Mouse (Mus musculus): ENCODE data around the gene Sema4b. TPM values are rescaled to one million over a fixed set of nuclear protein-coding genes. Genes with fewer than 3 reads are reported as not detected.

The Sema4b gene
- total and polyA plus RNA-seq, 3 experiments = 1.5 to 9.4 (median 6.7) TPM

DNA sequence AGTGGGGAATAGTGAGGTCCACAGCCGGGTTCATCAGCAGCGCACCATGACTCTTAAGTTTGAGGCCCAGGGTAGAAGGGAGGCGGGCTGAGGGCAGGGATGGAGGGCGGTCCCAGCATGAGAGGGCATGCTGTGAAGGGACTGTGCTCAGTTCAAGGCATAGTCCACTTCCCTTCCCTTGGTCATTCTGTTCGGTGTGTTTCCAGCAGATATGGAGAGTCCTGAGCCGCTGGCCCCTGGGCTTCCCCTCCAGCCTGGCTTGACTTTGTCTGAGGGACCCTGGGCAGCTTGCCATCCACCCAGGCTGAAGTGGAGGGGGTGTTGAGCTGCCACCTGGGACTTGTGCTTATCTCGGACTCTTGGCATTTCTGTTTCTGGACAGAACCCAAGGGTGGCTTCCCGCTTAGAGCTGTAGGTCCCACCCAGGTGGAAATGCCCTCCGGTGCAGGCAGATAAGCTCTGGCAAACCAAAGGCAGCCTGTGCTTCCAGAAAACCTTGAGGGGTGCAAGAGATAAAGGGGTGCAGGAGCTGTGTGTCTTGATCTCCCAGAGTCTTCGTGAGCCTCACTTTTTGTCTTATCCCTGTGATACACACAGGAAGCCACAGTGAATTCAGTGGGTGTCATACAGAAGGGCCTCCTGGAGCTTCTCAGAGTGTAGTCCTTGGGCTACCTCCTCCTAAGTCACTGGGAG is 22.2 kb downstream of the Sema4b start:
- Histone ChIP-seq H3K4me3 (replicated peaks in 1 of 3; ENCODE audit: low read depth in 2 of 3, low read length in 2 of 3, poor library complexity in 1 of 3) (peak overlapping the region in 1 of 3 experiments; percentile 21), H3K36me3 (replicated peaks in 1 of 2; ENCODE audit: control insufficient read depth in 1 of 2, insufficient read depth in 1 of 2, low read length in 1 of 2) (peaks cover 10% of the 10 kb centered on the region in 2 experiments), H3K4me1 (ENCODE audit: control insufficient read depth in 1 of 2, insufficient read depth in 2 of 2) (peaks cover 61 to 95% of the 10 kb centered on the region in 2 experiments), H3K9ac (ENCODE audit: insufficient read depth, low read depth) (peak overlapping the region; percentile 78), H3K27me3 (replicated peaks) (no peaks in the 10 kb centered on the region), H3K27ac (ENCODE audit: insufficient read depth, low read depth) (peak overlapping the region; percentile 90), H3K79me2 (replicated peaks; ENCODE audit: control insufficient read depth, extremely low read depth, insufficient read depth, poor library complexity, severe bottlenecking) (peaks cover 52% of the 10 kb centered on the region), H3K4me2 (ENCODE audit: insufficient read depth, low read depth, poor library complexity, severe bottlenecking) (peak overlapping the region; percentile 66), H3K9me3 (replicated peaks; ENCODE audit: low read length) (no peaks in the 10 kb centered on the region)
- in situ Hi-C loops (cut with MboI; ENCODE audit: low pct_ligation_motif_present, low pct_unique_long_range_greater_than_20kb, low sequenced_read_pairs) (no loop called here), dilution Hi-C loops (cut with MboI; ENCODE audit: extremely low pct_ligation_motif_present, extremely low pct_unique_long_range_greater_than_20kb, low sequenced_read_pairs) (no loop called here)
- TF ChIP-seq UBTF (IDR thresholded peaks at IDR 0.05; ENCODE audit: low read depth, low read length) (peak; percentile 54), TBP (conservative IDR thresholded peaks at IDR 0.05; ENCODE audit: low read depth, low read length) (0 out of 2 replicates have a peak, but pooled peaks have one; percentile 18), POLR2A (IDR thresholded peaks at IDR 0.05; ENCODE audit: low read depth, low read length) (peak; percentile 37; the same call in 1 of the 2 replicates), CHD2 (IDR thresholded peaks at IDR 0.05; ENCODE audit: low read length) (no peak), MEF2A (IDR thresholded peaks at IDR 0.05; ENCODE audit: borderline replicate concordance, low read depth, low read length) (no peak), USF2 (conservative IDR thresholded peaks at IDR 0.05; ENCODE audit: low read depth, low read length) (no peak), MXI1 (IDR thresholded peaks at IDR 0.05; ENCODE audit: low read depth, low read length) (0 out of 2 replicates have a peak, but pooled peaks have one; percentile 8), CHD1 (IDR thresholded peaks at IDR 0.05; ENCODE audit: low read depth, low read length) (no peak)
- DNase-seq (ENCODE audit: extremely low read depth) = no peak

GRCm38 (mm10) chr7:80209669-80210068 is 23.0 kb downstream of the Sema4b start:
- in situ Hi-C loops (cut with MboI; ENCODE audit: low pct_ligation_motif_present, low pct_unique_long_range_greater_than_20kb, low sequenced_read_pairs) = loop anchor here (5.0 kb wide), 1 partner anchor 67 kb away; no protein-coding TSS in a partner anchor
- DNase-seq (ENCODE audit: extremely low read depth) = peak; percentile 95
- Histone ChIP-seq H3K79me2 (replicated peaks; ENCODE audit: control insufficient read depth, extremely low read depth, insufficient read depth, poor library complexity, severe bottlenecking) (peaks cover 45% of the 10 kb centered on the region), H3K9me3 (replicated peaks; ENCODE audit: low read length) (no peaks in the 10 kb centered on the region), H3K27me3 (replicated peaks) (no peaks in the 10 kb centered on the region), H3K4me1 (ENCODE audit: control insufficient read depth in 1 of 2, insufficient read depth in 2 of 2) (peaks cover 59 to 95% of the 10 kb centered on the region in 2 experiments), H3K36me3 (replicated peaks in 1 of 2; ENCODE audit: control insufficient read depth in 1 of 2, insufficient read depth in 1 of 2, low read length in 1 of 2) (peaks cover 10% of the 10 kb centered on the region in 2 experiments), H3K9ac (ENCODE audit: insufficient read depth, low read depth) (peak overlapping the region; percentile 78; the same call in 1 of the 2 replicates), H3K4me3 (replicated peaks in 1 of 3; ENCODE audit: low read depth in 2 of 3, low read length in 2 of 3, poor library complexity in 1 of 3) (no peak overlapping the region), H3K27ac (ENCODE audit: insufficient read depth, low read depth) (peak overlapping the region; percentile 97), H3K4me2 (ENCODE audit: insufficient read depth, low read depth, poor library complexity, severe bottlenecking) (peak overlapping the region; percentile 66)
- dilution Hi-C loops (cut with MboI; ENCODE audit: extremely low pct_ligation_motif_present, extremely low pct_unique_long_range_greater_than_20kb, low sequenced_read_pairs) = no loop called here
- TF ChIP-seq KAT2A (IDR thresholded peaks at IDR 0.05; ENCODE audit: insufficient replicate concordance, low read length) = no peak
- TF ChIP-seq JUN (IDR thresholded peaks at IDR 0.05; ENCODE audit: insufficient read depth, low read depth, low read length) = peak; percentile 74
- no peak for TF ChIP-seq USF2 (conservative IDR thresholded peaks at IDR 0.05; ENCODE audit: low read depth, low read length)
- TF ChIP-seq POLR2A (IDR thresholded peaks at IDR 0.05; ENCODE audit: low read depth, low read length) = peak; percentile 60
- TF ChIP-seq POLR2AphosphoS2 (IDR thresholded peaks at IDR 0.05; ENCODE audit: low read depth, low read length) = no peak
- TF ChIP-seq ETS1 (conservative IDR thresholded peaks at IDR 0.05; ENCODE audit: low read depth, low read length) = peak; percentile 98
- peak; percentile 99 for TF ChIP-seq EP300 (IDR thresholded peaks at IDR 0.05; ENCODE audit: low read length)
- no peak for TF ChIP-seq ZKSCAN1 (IDR thresholded peaks at IDR 0.05; ENCODE audit: borderline replicate concordance, low read depth, low read length)
- no peak for TF ChIP-seq ZC3H11A (IDR thresholded peaks at IDR 0.05; ENCODE audit: low read depth, low read length)
- peak; percentile 87 for TF ChIP-seq MAX (IDR thresholded peaks at IDR 0.05; ENCODE audit: low read length)
- TF ChIP-seq MYC (IDR thresholded peaks at IDR 0.05; ENCODE audit: low read depth, low read length) = peak; percentile 90
- peak; percentile 90; the same call in 1 of the 2 replicates for TF ChIP-seq UBTF (IDR thresholded peaks at IDR 0.05; ENCODE audit: low read depth, low read length)
- peak; percentile 97 for TF ChIP-seq TCF12 (IDR thresholded peaks at IDR 0.05; ENCODE audit: low read depth, low read length)
- TF ChIP-seq JUND (conservative IDR thresholded peaks at IDR 0.05; ENCODE audit: low read depth, low read length) = 0 out of 2 replicates have a peak, but pooled peaks have one; percentile 13
- no peak for TF ChIP-seq NELFE (IDR thresholded peaks at IDR 0.05; ENCODE audit: low read depth, low read length)
- peak; percentile 97 for TF ChIP-seq BHLHE40 (IDR thresholded peaks at IDR 0.05; ENCODE audit: low read depth, low read length)
- peak; percentile 55; the same call in 1 of the 2 replicates for TF ChIP-seq HCFC1 (IDR thresholded peaks at IDR 0.05; ENCODE audit: low read depth, low read length)
- TF ChIP-seq ZMIZ1 (IDR thresholded peaks at IDR 0.05; ENCODE audit: low read depth, low read length) = no peak
- peak; percentile 94 for TF ChIP-seq RCOR1 (conservative IDR thresholded peaks at IDR 0.05; ENCODE audit: low read depth, low read length)
- TF ChIP-seq SMC3 (IDR thresholded peaks at IDR 0.05; ENCODE audit: low read depth, low read length) = peak; percentile 36; the same call in 1 of the 2 replicates
- peak; percentile 94 for TF ChIP-seq MAFK (IDR thresholded peaks at IDR 0.05; ENCODE audit: insufficient replicate concordance, low read length)
- TF ChIP-seq MXI1 (IDR thresholded peaks at IDR 0.05; ENCODE audit: low read depth, low read length) = peak; percentile 83
- 0 out of 2 replicates have a peak, but pooled peaks have one; percentile 58 for TF ChIP-seq E2F4 (IDR thresholded peaks at IDR 0.05; ENCODE audit: insufficient replicate concordance, low read depth, low read length)
- peak; percentile 90 for TF ChIP-seq SIN3A (IDR thresholded peaks at IDR 0.05; ENCODE audit: low read length)
- peak; percentile 98 for TF ChIP-seq ZNF384 (IDR thresholded peaks at IDR 0.05; ENCODE audit: low read depth, low read length)
- peak; percentile 20 for TF ChIP-seq RAD21 (IDR thresholded peaks at IDR 0.05; ENCODE audit: low read depth, low read length)
- peak; percentile 97 for TF ChIP-seq MEF2A (IDR thresholded peaks at IDR 0.05; ENCODE audit: borderline replicate concordance, low read depth, low read length)
